Mouse (Mus musculus) small intestine, adult 2 months (tissue): Measurements from ENCODE around the gene Gm17581.

Experiments
- CTCF ChIP-seq: fragments of 200-500 bp; IDR thresholded peaks from 2 replicates; pipeline ENCODE4 v1.5.1; 2012; ENCODE audit warnings: low read depth, mild to moderate bottlenecking, control low read depth, inconsistent platforms, low read length, moderate library complexity, mixed read lengths; ENCODE audit not compliant: insufficient replicate concordance, insufficient read length; ENCODE audit errors: extremely low read depth
- POLR2A ChIP-seq: fragments of 200-500 bp; IDR thresholded peaks from 2 replicates; pipeline ENCODE4 v1.6.1; 2012; ENCODE audit warnings: low read depth, mild to moderate bottlenecking, control low read depth, inconsistent platforms, low read length, moderate library complexity

GRCm38 (mm10) chr2:155749394-155749793, 13.7 kb upstream of the Gm17581 start:
- TF ChIP-seq POLR2A, result no peak
- no peak for TF ChIP-seq CTCF
